Mouse (Mus musculus) CH12.LX (cell line): Measurements from ENCODE around the gene Pdia4. TPM values are rescaled to one million over a fixed set of nuclear protein-coding genes. Genes with fewer than 3 reads are reported as not detected.

Source experiments
- DNase-seq: peaks from one replicate; pipeline ENCODE4 v3.0.0-alpha.2; 2013; ENCODE audit errors: extremely low read depth
- H3K27ac ChIP-seq: 2 replicates; pipeline ENCODE4 v1.5.1; 2012; ENCODE audit warnings: low read depth, mild to moderate bottlenecking, control low read depth, moderate library complexity; ENCODE audit not compliant: insufficient read depth
- H3K27me3 ChIP-seq: replicated peaks from 2 replicates; pipeline ENCODE3; 2012; ENCODE audit warnings: inconsistent platforms
- H3K36me3 ChIP-seq, 2 experiments: replicated peaks in 1 of 2; 2 replicates each; pipeline versions ENCODE3 to v1.6.1; 2012; ENCODE audit warnings: inconsistent platforms in 1 of 2, low read length in 1 of 2, mild to moderate bottlenecking in 1 of 2, mixed read lengths in 1 of 2, moderate library complexity in 1 of 2; ENCODE audit not compliant: control insufficient read depth in 1 of 2, insufficient read depth in 1 of 2
- H3K4me1 ChIP-seq, 2 experiments: 2 replicates each; pipeline ENCODE4 v1.6.1; 2012; ENCODE audit warnings: inconsistent platforms in 1 of 2, moderate library complexity in 1 of 2; ENCODE audit not compliant: insufficient read depth in 2 of 2, control insufficient read depth in 1 of 2
- H3K4me2 ChIP-seq: 2 replicates; pipeline ENCODE4 v1.6.1; 2012; ENCODE audit warnings: low read depth, mild to moderate bottlenecking, control low read depth; ENCODE audit not compliant: poor library complexity, insufficient read depth, severe bottlenecking
- H3K4me3 ChIP-seq, 3 experiments: fragments of 150-350 bp in 1 of 3; sonication (generic) in 1 of 3; replicated peaks in 1 of 3; 2 replicates each; pipeline versions ENCODE3 to v1.5.1; 2011 to 2012; ENCODE audit warnings: low read depth in 2 of 3, low read length in 2 of 3, mild to moderate bottlenecking in 2 of 3, moderate library complexity in 2 of 3, control low read depth in 1 of 3, improper control_type of control experiment in 1 of 3, inconsistent platforms in 1 of 3, mixed read lengths in 1 of 3; ENCODE audit not compliant: poor library complexity in 1 of 3
- H3K79me2 ChIP-seq: replicated peaks from 2 replicates; pipeline ENCODE4 v1.6.1; 2012; ENCODE audit warnings: mild to moderate bottlenecking, moderate library complexity; ENCODE audit not compliant: control insufficient read depth, poor library complexity, insufficient read depth, severe bottlenecking; ENCODE audit errors: extremely low read depth
- H3K9ac ChIP-seq: 2 replicates; pipeline ENCODE4 v1.6.1; 2012; ENCODE audit warnings: low read depth, mild to moderate bottlenecking, control low read depth, moderate library complexity; ENCODE audit not compliant: insufficient read depth
- H3K9me3 ChIP-seq: replicated peaks from 2 replicates; pipeline ENCODE3; 2012; ENCODE audit warnings: low read length, inconsistent platforms, mixed read lengths
- BHLHE40 ChIP-seq: IDR thresholded peaks from 2 replicates; pipeline ENCODE4 v1.6.1; 2011; ENCODE audit warnings: mild to moderate bottlenecking, low read depth, low read length, improper control_type of control experiment
- CTCF ChIP-seq, 2 experiments: IDR thresholded peaks in 1 of 2; conservative IDR thresholded peaks in 1 of 2; 2 replicates each; pipeline ENCODE4 v1.5.1; 2011 to 2012; ENCODE audit warnings: low read depth in 2 of 2, low read length in 2 of 2, improper control_type of control experiment in 1 of 2, inconsistent platforms in 1 of 2, mild to moderate bottlenecking in 1 of 2, moderate library complexity in 1 of 2
- E2F4 ChIP-seq: IDR thresholded peaks from 2 replicates; pipeline ENCODE4 v1.6.1; 2011; ENCODE audit warnings: low read depth, low read length, improper control_type of control experiment; ENCODE audit not compliant: insufficient replicate concordance
- ELF1 ChIP-seq: IDR thresholded peaks from 2 replicates; pipeline ENCODE4 v1.6.1; 2014; ENCODE audit warnings: low read depth, mild to moderate bottlenecking, inconsistent platforms, low read length, improper control_type of control experiment
- EP300 ChIP-seq: IDR thresholded peaks from 2 replicates; pipeline ENCODE4 v1.6.1; 2011; ENCODE audit warnings: low read length, improper control_type of control experiment
- ETS1 ChIP-seq: conservative IDR thresholded peaks from 2 replicates; pipeline ENCODE4 v1.6.1; 2012; ENCODE audit warnings: low read depth, mild to moderate bottlenecking, inconsistent platforms, low read length, improper control_type of control experiment, moderate library complexity
- GABPA ChIP-seq: IDR thresholded peaks from 2 replicates; pipeline ENCODE4 v1.6.1; 2012; ENCODE audit warnings: low read depth, low read length, improper control_type of control experiment, inconsistent platforms; ENCODE audit not compliant: insufficient replicate concordance
- IRF4 ChIP-seq: IDR thresholded peaks from 2 replicates; pipeline ENCODE4 v1.6.1; 2014; ENCODE audit warnings: low read depth, mild to moderate bottlenecking, inconsistent platforms, low read length, improper control_type of control experiment
- JUND ChIP-seq: conservative IDR thresholded peaks from 2 replicates; pipeline ENCODE4 v1.6.1; 2011; ENCODE audit warnings: low read depth, low read length, improper control_type of control experiment
- KAT2A ChIP-seq: IDR thresholded peaks from 2 replicates; pipeline ENCODE4 v1.6.1; 2012; ENCODE audit warnings: low read length, improper control_type of control experiment, inconsistent platforms; ENCODE audit not compliant: insufficient replicate concordance
- MAFK ChIP-seq: IDR thresholded peaks from 2 replicates; pipeline ENCODE4 v1.6.1; 2011; ENCODE audit warnings: low read length, improper control_type of control experiment; ENCODE audit not compliant: insufficient replicate concordance
- MAX ChIP-seq: IDR thresholded peaks from 2 replicates; pipeline ENCODE4 v1.6.1; 2011; ENCODE audit warnings: low read length, improper control_type of control experiment
- MAZ ChIP-seq: IDR thresholded peaks from 2 replicates; pipeline ENCODE4 v1.6.1; 2012; ENCODE audit warnings: low read depth, mild to moderate bottlenecking, inconsistent platforms, low read length, improper control_type of control experiment, moderate library complexity
- MYC ChIP-seq: IDR thresholded peaks from 2 replicates; pipeline ENCODE4 v1.6.1; 2011; ENCODE audit warnings: low read depth, mild to moderate bottlenecking, improper control_type of control experiment, low read length
- NELFE ChIP-seq: IDR thresholded peaks from 2 replicates; pipeline ENCODE4 v1.6.1; 2011; ENCODE audit warnings: low read depth, low read length, improper control_type of control experiment
- PAX5 ChIP-seq: IDR thresholded peaks from 2 replicates; pipeline ENCODE4 v1.6.1; 2012; ENCODE audit warnings: low read length, inconsistent platforms, mixed read lengths
- POLR2A ChIP-seq: IDR thresholded peaks from 2 replicates; pipeline ENCODE4 v1.6.1; 2011; ENCODE audit warnings: low read depth, mild to moderate bottlenecking, improper control_type of control experiment, low read length
- RAD21 ChIP-seq: IDR thresholded peaks from 2 replicates; pipeline ENCODE4 v1.6.1; 2011; ENCODE audit warnings: low read depth, mild to moderate bottlenecking, low read length, improper control_type of control experiment, moderate library complexity
- SIN3A ChIP-seq: IDR thresholded peaks from 2 replicates; pipeline ENCODE4 v1.6.1; 2012; ENCODE audit warnings: low read length, improper control_type of control experiment, inconsistent platforms
- SMC3 ChIP-seq: IDR thresholded peaks from 2 replicates; pipeline ENCODE4 v1.6.1; 2011; ENCODE audit warnings: low read depth, low read length, improper control_type of control experiment
- TBP ChIP-seq: conservative IDR thresholded peaks from 2 replicates; pipeline ENCODE4 v1.6.1; 2011; ENCODE audit warnings: low read depth, low read length, improper control_type of control experiment
- USF1 ChIP-seq: IDR thresholded peaks from 2 replicates; pipeline ENCODE4 v1.6.1; 2014; ENCODE audit warnings: low read depth, mild to moderate bottlenecking, inconsistent platforms, low read length, improper control_type of control experiment
- USF2 ChIP-seq: conservative IDR thresholded peaks from 2 replicates; pipeline ENCODE4 v1.6.1; 2011; ENCODE audit warnings: low read depth, low read length, improper control_type of control experiment
- ZC3H11A ChIP-seq: IDR thresholded peaks from 2 replicates; pipeline ENCODE4 v1.6.1; 2012; ENCODE audit warnings: low read depth, mild to moderate bottlenecking, inconsistent platforms, low read length, improper control_type of control experiment
- ZNF384 ChIP-seq: IDR thresholded peaks from 2 replicates; pipeline ENCODE4 v1.6.1; 2012; ENCODE audit warnings: low read depth, low read length, improper control_type of control experiment, inconsistent platforms
- dilution Hi-C: fragments of 300-500 bp; cut with MboI; formaldehyde crosslinking; loops from 2 replicates; pipeline ENCODE4 v1.14.3; 2020; ENCODE audit warnings: low sequenced_read_pairs; ENCODE audit not compliant: extremely low pct_unique_long_range_greater_than_20kb, extremely low pct_ligation_motif_present
- in situ Hi-C: fragments of 300-500 bp; cut with MboI; formaldehyde crosslinking; loops from 3 replicates; pipeline ENCODE4 v1.14.3; 2019; ENCODE audit warnings: low sequenced_read_pairs, low pct_ligation_motif_present, low pct_unique_long_range_greater_than_20kb, mixed read lengths
- polyA plus RNA-seq: library from polyadenylated mRNA; unstranded; fragments of >175 nt; gene quantifications from 2 replicates; pipeline ENCODE4 v1.2.1, GENCODE M21; 2012; ENCODE audit warnings: low read depth; ENCODE audit not compliant: insufficient read length
- total RNA-seq, 2 experiments: library from RNA; depleted of rRNA; stranded (reverse); fragments of 300-350 nt in 1 of 2; fragments of >200 nt in 1 of 2; gene quantifications; 2 replicates each; pipeline ENCODE4 v1.2.3; 2012 to 2014

Gene Pdia4
- total and polyA plus RNA-seq, 3 experiments, result 186 to 242 (median 204) TPM

- no peaks in the 10 kb centered on the region for H3K27me3 ChIP-seq
- H3K4me2 ChIP-seq, result peak overlapping the region; percentile 100
- H3K79me2 ChIP-seq, result peaks cover 78% of the 10 kb centered on the region
- TF ChIP-seq ELF1 (no peak), POLR2A (0 out of 2 replicates have a peak, but pooled peaks have one; percentile 22)
- in situ Hi-C loops (no loop called here), dilution Hi-C loops (no loop called here)
- H3K27ac ChIP-seq, result peak overlapping the region; percentile 49
- DNase-seq, result no peak
- H3K36me3 ChIP-seq, result peaks cover 27 to 29% of the 10 kb centered on the region in 2 experiments
- peak overlapping the region; percentile 56 for H3K9ac ChIP-seq
- peaks cover 19 to 47% of the 10 kb centered on the region in 2 experiments for H3K4me1 ChIP-seq
- H3K4me3 ChIP-seq, result peak overlapping the region; percentile 35 to 97 (median 44)
- no peaks in the 10 kb centered on the region for H3K9me3 ChIP-seq
These were observed 4.2 kb downstream of the Pdia4 start for GRCm38 (mm10) chr6:47809053-47809452.

- no peak for TF ChIP-seq PAX5
- TF ChIP-seq TBP, result peak; percentile 94
- TF ChIP-seq MAZ, result no peak
- H3K4me2 ChIP-seq, result peak overlapping the region; percentile 100
- no peak for DNase-seq
- peak overlapping the region in 2 of 3 experiments; percentile 13 to 32 for H3K4me3 ChIP-seq
- H3K79me2 ChIP-seq, result peaks cover 83% of the 10 kb centered on the region
- no peaks in the 10 kb centered on the region for H3K9me3 ChIP-seq
- peak overlapping the region; percentile 16 for H3K9ac ChIP-seq
- H3K4me1 ChIP-seq, result peaks cover 23 to 52% of the 10 kb centered on the region in 2 experiments
- no peaks in the 10 kb centered on the region for H3K27me3 ChIP-seq
- dilution Hi-C loops (no loop called here), in situ Hi-C loops (no loop called here)
- peak overlapping the region; percentile 76 for H3K27ac ChIP-seq
- peaks cover 31 to 34% of the 10 kb centered on the region in 2 experiments for H3K36me3 ChIP-seq
These were observed 4.7 kb downstream of the Pdia4 start for GRCm38 (mm10) chr6:47808545-47808944.

- Histone ChIP-seq H3K9me3 (no peaks in the 10 kb centered on the region), H3K27ac (peak overlapping the region; percentile 92), H3K79me2 (peaks cover 77% of the 10 kb centered on the region), H3K4me2 (peak overlapping the region; percentile 100), H3K27me3 (no peaks in the 10 kb centered on the region), H3K4me3 (peak overlapping the region in 2 of 3 experiments; percentile 22 to 32), H3K36me3 (peaks cover 41 to 45% of the 10 kb centered on the region in 2 experiments), H3K9ac (peak overlapping the region; percentile 16; the same call in 1 of the 2 replicates), H3K4me1 (peaks cover 31 to 63% of the 10 kb centered on the region in 2 experiments)
- DNase-seq, result peak; percentile 62
- in situ Hi-C loops (no loop called here), dilution Hi-C loops (no loop called here)
- no peak for TF ChIP-seq KAT2A
- no peak for TF ChIP-seq POLR2A
- peak; percentile 80 for TF ChIP-seq IRF4
- TF ChIP-seq ZNF384, result no peak
- no peak for TF ChIP-seq GABPA
- no peak for TF ChIP-seq SMC3
- no peak for TF ChIP-seq E2F4
- TF ChIP-seq SIN3A, result no peak; the same call in 1 of the 2 replicates
- no peak for TF ChIP-seq USF1
- TF ChIP-seq ETS1, result peak; percentile 69
- TF ChIP-seq MAFK, result 0 out of 2 replicates have a peak, but pooled peaks have one; percentile 42
- peak; percentile 55; the same call in 1 of the 2 replicates for TF ChIP-seq BHLHE40
- TF ChIP-seq MYC, result peak; percentile 77
- no peak for TF ChIP-seq PAX5
- no peak for TF ChIP-seq RAD21
- no peak for TF ChIP-seq USF2
- TF ChIP-seq ELF1, result peak; percentile 49; the same call in 1 of the 2 replicates
- TF ChIP-seq NELFE, result no peak
- TF ChIP-seq MAZ, result no peak
- TF ChIP-seq CTCF (conservative IDR thresholded peaks at IDR 0.05 in 1 of 2, IDR thresholded peaks at IDR 0.05 in 1 of 2; ENCODE audit: low read depth in 2 of 2, low read length in 2 of 2), result no peak
- no peak for TF ChIP-seq ZC3H11A
- TF ChIP-seq TBP, result no peak
- TF ChIP-seq MAX, result peak; percentile 52; the same call in 1 of the 2 replicates
- TF ChIP-seq EP300, result peak; percentile 88
- no peak; the same call in 1 of the 2 replicates for TF ChIP-seq JUND
These were observed 5.8 kb downstream of the Pdia4 start for GRCm38 (mm10) chr6:47807419-47807818.
